Mouse (Mus musculus): ENCODE measurements at regions not wholly inside any gene's neighbourhood (a gene's known extent, or its start where the extent isn't known, plus 50 kb on each side); places are given as distances from the start of the nearest gene placed in this dataset.
"Not testable (repeated sequence)": the region's sequence is repeated elsewhere in the genome, so short reads cannot be mapped to it uniquely, and the experiment has no call there.

GRCm38 (mm10) chr7:113705929-113706328, 59.9 kb upstream of the Spon1 start:
- no peak for DNase-seq

GRCm38 (mm10) chr7:113707596-113707995, 58.2 kb upstream of the Spon1 start:
- DNase-seq: no peak

- no peak for DNase-seq
Observed at GRCm38 (mm10) chr7:113710541-113711270, 55.1 kb upstream of the Spon1 start.

GRCm38 (mm10) chr7:113711356-113711755, 54.4 kb upstream of the Spon1 start:
- DNase-seq: not testable (repeated sequence)
